Mouse (Mus musculus): ENCODE measurements around the gene Cdh4.

DNA sequence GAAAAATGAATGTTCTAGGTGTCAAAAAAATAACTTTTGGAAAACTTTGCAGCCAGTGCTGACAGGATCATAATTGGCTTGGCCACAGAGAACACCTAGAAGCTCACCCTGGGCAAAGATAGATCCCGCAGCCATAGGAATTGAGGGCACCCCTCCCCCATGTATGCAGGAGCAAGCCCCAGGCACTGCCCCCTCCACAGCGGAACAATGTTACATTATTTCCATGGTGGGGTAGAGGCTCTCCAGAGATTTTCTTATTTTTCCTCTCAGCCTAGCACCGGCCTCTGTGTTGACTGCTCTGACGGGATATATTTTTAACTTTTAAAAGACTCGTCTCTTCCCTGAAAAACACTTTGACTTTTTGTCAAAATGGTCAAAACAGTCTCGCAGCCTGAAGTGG lies 131.6 kb downstream of the Cdh4 start:
- TF ChIP-seq CTCF (IDR thresholded peaks at IDR 0.05; ENCODE audit: control insufficient read depth, insufficient read depth, low read length) (no peak), POLR2A (IDR thresholded peaks at IDR 0.05; ENCODE audit: borderline replicate concordance, control insufficient read depth, low read depth, low read length) (no peak)
